Mouse (Mus musculus): Measurements from ENCODE around the gene Olfr993. TPM values are rescaled to one million over a fixed set of nuclear protein-coding genes. Genes with fewer than 3 reads are reported as not detected.

Olfr993 gene
- not detected in 2 replicates for polyA plus RNA-seq (2012)

DNA sequence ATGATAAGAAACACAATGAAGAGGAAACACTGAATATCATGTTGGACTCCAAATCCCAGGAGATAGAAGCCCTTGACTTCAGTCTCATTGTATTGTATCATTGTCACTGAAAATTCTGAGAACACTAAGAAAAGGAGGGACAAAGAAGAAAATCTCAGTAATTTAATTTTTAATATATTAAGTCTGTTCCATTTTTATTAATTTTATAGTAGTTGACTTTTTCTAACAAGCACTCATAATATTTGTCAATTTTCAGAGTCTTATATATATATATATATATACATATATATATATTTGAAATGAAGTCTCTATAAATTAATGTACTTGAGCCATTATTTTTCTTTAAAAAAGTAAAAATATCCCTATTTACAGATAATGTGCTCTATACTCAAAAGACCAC is at the start of gene Olfr993:
Olfr993 (minus strand) TSS at position 101 of the 400 bp plus-strand sequence.
- Histone ChIP-seq H3K27me3 (ENCODE audit: control insufficient read depth) (no peaks in the 10 kb centered on the region), H3K4me3 (replicated peaks) (no peak within 1 kb of the TSS), H3K4me1 (ENCODE audit: control insufficient read depth) (no peaks in the 10 kb centered on the region), H3K9me3 (ENCODE audit: control insufficient read depth, low read length) (no peaks in the 10 kb centered on the region), H3K36me3 (ENCODE audit: control insufficient read depth) (no peaks in the 10 kb centered on the region)
- TF ChIP-seq GATA1 (IDR thresholded peaks at IDR 0.05; ENCODE audit: low read length) (no peak), TAL1 (IDR thresholded peaks at IDR 0.05; ENCODE audit: low read length) (no peak)

DNA sequence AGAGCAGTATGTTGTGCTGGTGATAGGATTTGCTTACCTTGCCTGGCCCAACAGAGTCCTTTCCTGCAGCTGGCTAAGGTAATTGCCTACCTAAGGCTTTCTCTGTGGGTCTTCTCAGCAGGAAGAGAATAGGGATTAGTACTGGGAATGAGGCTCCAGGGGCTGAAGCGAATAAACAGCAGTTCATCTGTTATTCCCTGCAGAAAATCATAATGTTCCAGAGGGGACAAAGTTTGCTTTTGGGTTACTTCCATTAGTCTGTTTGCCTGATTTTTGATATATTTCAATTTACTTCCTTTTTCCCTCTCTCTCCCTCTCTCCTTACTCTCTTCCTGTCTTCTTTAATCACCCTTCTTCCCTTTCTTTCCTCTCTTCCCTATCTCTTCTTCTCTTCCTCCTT is 28.9 kb upstream of the Olfr993 start, which contains the start of gene Olfr995:
Olfr995 (minus strand) TSS at position 101 of the 400 bp plus-strand sequence.
- no peak within 1 kb of the TSS for H3K4me3 ChIP-seq (replicated peaks)
- TF ChIP-seq TAL1 (IDR thresholded peaks at IDR 0.05; ENCODE audit: low read length) = no peak
- TF ChIP-seq GATA1 (IDR thresholded peaks at IDR 0.05; ENCODE audit: low read length) = no peak

DNA sequence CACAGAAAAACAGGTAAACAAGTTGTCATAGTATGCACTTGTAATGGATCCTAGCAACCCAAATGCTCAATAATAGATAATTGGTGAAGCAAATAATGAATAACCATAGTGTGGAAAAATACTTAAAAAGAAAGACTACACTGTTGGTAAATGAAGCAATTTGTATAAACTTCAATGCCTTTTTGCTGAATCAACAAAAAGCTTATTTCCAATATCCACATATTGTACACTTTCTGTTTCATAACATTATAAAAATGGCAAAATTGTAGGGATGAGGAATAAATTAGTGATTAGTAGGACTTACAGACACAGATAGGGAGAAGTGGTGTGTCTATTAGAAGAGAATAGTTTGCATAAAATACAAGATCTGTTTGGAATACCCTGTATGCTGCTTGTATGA is 27.9 kb upstream of the Olfr993 start:
- Histone ChIP-seq H3K36me3 (ENCODE audit: control insufficient read depth) (no peaks in the 10 kb centered on the region), H3K4me3 (replicated peaks) (no peak overlapping the region)
- no peak for TF ChIP-seq TAL1 (IDR thresholded peaks at IDR 0.05; ENCODE audit: low read length)
- TF ChIP-seq GATA1 (IDR thresholded peaks at IDR 0.05; ENCODE audit: low read length) = no peak

More for the DNA sequence above, 28.9 kb upstream of the Olfr993 start, which contains the start of gene Olfr995:
- no peaks in the 10 kb centered on the region for H3K36me3 ChIP-seq (ENCODE audit: control insufficient read depth)
- H3K27me3 ChIP-seq (ENCODE audit: control insufficient read depth) = no peaks in the 10 kb centered on the region
- H3K4me1 ChIP-seq (ENCODE audit: control insufficient read depth) = no peaks in the 10 kb centered on the region
- H3K9me3 ChIP-seq (ENCODE audit: control insufficient read depth, low read length) = no peaks in the 10 kb centered on the region

DNA sequence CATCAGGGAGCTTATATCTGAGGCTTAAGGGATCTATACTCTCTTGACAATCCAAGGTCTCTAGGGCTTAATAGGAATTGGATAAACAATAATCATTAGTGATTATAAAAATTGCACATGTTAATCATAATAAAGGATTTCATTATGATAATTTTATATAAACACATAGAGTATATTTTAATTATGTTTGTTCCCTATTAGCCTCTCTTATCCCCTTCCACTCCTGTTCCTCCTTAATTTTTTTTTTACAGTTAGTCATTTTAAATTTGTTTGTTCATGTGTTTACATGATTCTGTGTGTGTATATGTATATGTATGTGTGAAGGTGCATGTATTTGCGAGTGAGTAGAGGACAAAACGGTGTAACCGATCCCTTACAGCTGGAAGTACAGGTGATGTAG is 21.7 kb upstream of the Olfr993 start, which contains the start of gene Olfr994:
Olfr994 (minus strand) TSS at position 101 of the 400 bp plus-strand sequence.
- H3K4me1 ChIP-seq (ENCODE audit: control insufficient read depth) = no peaks in the 10 kb centered on the region
- no peaks in the 10 kb centered on the region for H3K9me3 ChIP-seq (ENCODE audit: control insufficient read depth, low read length)
- H3K27me3 ChIP-seq (ENCODE audit: control insufficient read depth) = no peaks in the 10 kb centered on the region
- TF ChIP-seq TAL1 (IDR thresholded peaks at IDR 0.05; ENCODE audit: low read length) (no peak), GATA1 (IDR thresholded peaks at IDR 0.05; ENCODE audit: low read length) (no peak)
- no peaks in the 10 kb centered on the region for H3K36me3 ChIP-seq (ENCODE audit: control insufficient read depth)
- no peak within 1 kb of the TSS for H3K4me3 ChIP-seq (replicated peaks)

More for the DNA sequence above, 27.9 kb upstream of the Olfr993 start:
- no peaks in the 10 kb centered on the region for H3K4me1 ChIP-seq (ENCODE audit: control insufficient read depth)
- H3K27me3 ChIP-seq (ENCODE audit: control insufficient read depth) = no peaks in the 10 kb centered on the region
- H3K9me3 ChIP-seq (ENCODE audit: control insufficient read depth, low read length) = no peaks in the 10 kb centered on the region

DNA sequence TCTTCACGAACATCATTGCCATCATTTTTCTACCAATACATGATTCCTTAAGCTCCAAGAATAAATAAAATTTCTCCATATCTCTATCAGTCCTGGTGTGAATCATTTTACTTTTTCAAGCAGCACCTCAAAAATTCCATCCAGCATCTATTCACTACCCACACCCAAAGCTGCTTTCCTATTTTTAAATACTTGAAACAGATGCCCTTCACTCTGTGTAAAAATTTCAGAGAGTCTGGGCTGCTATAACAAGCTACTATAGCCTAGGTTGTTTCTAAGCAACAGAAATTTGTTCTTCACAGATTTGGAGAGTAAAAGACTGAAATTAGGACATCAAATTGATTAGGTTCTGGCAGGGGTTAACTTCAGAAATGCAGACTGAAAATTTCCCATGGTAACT is 11.2 kb upstream of the Olfr993 start:
- Histone ChIP-seq H3K4me1 (ENCODE audit: control insufficient read depth) (no peaks in the 10 kb centered on the region), H3K4me3 (replicated peaks) (no peak overlapping the region), H3K9me3 (ENCODE audit: control insufficient read depth, low read length) (peaks cover under 1% of the 10 kb centered on the region; the same call in 1 of the 2 replicates), H3K27me3 (ENCODE audit: control insufficient read depth) (no peaks in the 10 kb centered on the region), H3K36me3 (ENCODE audit: control insufficient read depth) (no peaks in the 10 kb centered on the region)
- TF ChIP-seq TAL1 (IDR thresholded peaks at IDR 0.05; ENCODE audit: low read length) (no peak), GATA1 (IDR thresholded peaks at IDR 0.05; ENCODE audit: low read length) (no peak)

DNA sequence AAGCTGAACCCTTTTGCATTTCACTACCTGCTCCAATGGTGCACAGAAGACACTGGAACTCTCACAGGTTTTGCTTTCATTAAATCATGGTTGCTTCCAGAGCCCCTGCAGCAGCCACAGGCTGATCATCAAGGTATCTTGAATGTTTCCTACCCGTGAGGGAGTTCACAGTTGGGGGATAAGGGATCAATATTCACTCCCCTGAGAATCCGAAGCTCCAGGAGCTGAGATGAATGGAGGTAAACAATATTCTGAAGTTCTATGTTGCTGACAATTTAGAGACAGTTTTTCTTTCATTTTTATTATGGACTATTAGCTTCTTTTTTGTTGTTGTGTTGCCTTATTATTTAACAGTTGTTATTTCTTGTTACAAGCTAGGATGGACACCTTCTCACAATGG is 5.3 kb downstream of the Olfr993 start, which contains the start of gene Olfr992:
Olfr992 (minus strand) TSS at position 101 of the 400 bp plus-strand sequence.
- Histone ChIP-seq H3K4me1 (ENCODE audit: control insufficient read depth) (no peaks in the 10 kb centered on the region), H3K4me3 (replicated peaks) (no peak within 1 kb of the TSS), H3K36me3 (ENCODE audit: control insufficient read depth) (no peaks in the 10 kb centered on the region), H3K9me3 (ENCODE audit: control insufficient read depth, low read length) (no peaks in the 10 kb centered on the region), H3K27me3 (ENCODE audit: control insufficient read depth) (no peaks in the 10 kb centered on the region)
- no peak for TF ChIP-seq TAL1 (IDR thresholded peaks at IDR 0.05; ENCODE audit: low read length)
- TF ChIP-seq GATA1 (IDR thresholded peaks at IDR 0.05; ENCODE audit: low read length) = no peak

Other genes starting within 250 kb of the Olfr993 start
- 0.02 TPM in 1 of 2 replicates, not detected in the other for gene Lrrc55, start 217.7 kb downstream of the Olfr993 start, polyA plus RNA-seq (2012)
- not detected in 2 replicates for gene Olfr987, start 75.6 kb downstream of the Olfr993 start, polyA plus RNA-seq (2012)
- not detected in 2 replicates for gene Olfr988, start 51.6 kb downstream of the Olfr993 start, polyA plus RNA-seq (2012)
- not detected in 2 replicates for gene Olfr992, start 5.4 kb downstream of the Olfr993 start, polyA plus RNA-seq (2012)
- not detected in 2 replicates for gene Olfr994, start 21.6 kb upstream of the Olfr993 start, polyA plus RNA-seq (2012)
- not detected in 2 replicates for gene Olfr995, start 28.8 kb upstream of the Olfr993 start, polyA plus RNA-seq (2012)
- not detected in 2 replicates for gene 4833423E24Rik, start 104.1 kb upstream of the Olfr993 start, polyA plus RNA-seq (2012)
- not detected in 2 replicates for gene Olfr996, start 164.3 kb upstream of the Olfr993 start, polyA plus RNA-seq (2012)
- gene Olfr998, start 174.1 kb upstream of the Olfr993 start, polyA plus RNA-seq (2012) = not detected in 2 replicates
- not detected in 2 replicates for gene Olfr1000, start 197.0 kb upstream of the Olfr993 start, polyA plus RNA-seq (2012)
- not detected in 2 replicates for gene Olfr1002, start 235.8 kb upstream of the Olfr993 start, polyA plus RNA-seq (2012)
- gene Olfr154, start 249.6 kb upstream of the Olfr993 start, polyA plus RNA-seq (2012) = not detected in 2 replicates